Mouse (Mus musculus) neural tube, embryonic 12.5 days (tissue): ENCODE measurements around the gene Ifrd1. TPM values are rescaled to one million over a fixed set of nuclear protein-coding genes. Genes with fewer than 3 reads are reported as not detected.

Experiments
- ATAC-seq: fragments of 200-750 bp; cut with Nextera tagmentation; 2 replicates; pipeline ENCODE4 v1.8.0; 2017; ENCODE audit warnings: low read depth, mild to moderate bottlenecking, moderate TSS enrichment, moderate library complexity; ENCODE audit not compliant: low FRiP score
- H3K27ac ChIP-seq: fragments of 300-500 bp; sonication (generic); 2 replicates; pipeline ENCODE4 v1.5.1; 2016
- H3K27me3 ChIP-seq: fragments of 300-500 bp; sonication (generic); replicated peaks from 2 replicates; pipeline ENCODE4 v1.6.1; 2016; ENCODE audit warnings: mild to moderate bottlenecking
- H3K36me3 ChIP-seq: fragments of 300-500 bp; sonication (generic); 2 replicates; pipeline ENCODE4 v1.6.1; 2016; ENCODE audit warnings: mild to moderate bottlenecking
- H3K4me1 ChIP-seq: fragments of 300-500 bp; sonication (generic); 2 replicates; pipeline ENCODE4 v1.6.1; 2016
- H3K4me2 ChIP-seq: fragments of 300-500 bp; sonication (generic); replicated peaks from 2 replicates; pipeline ENCODE4 v1.6.1; 2016; ENCODE audit warnings: mild to moderate bottlenecking
- H3K4me3 ChIP-seq: fragments of 300-500 bp; sonication (generic); 2 replicates; pipeline ENCODE4 v1.5.1; 2016
- H3K9ac ChIP-seq: fragments of 300-500 bp; sonication (generic); 2 replicates; pipeline ENCODE4 v1.6.1; 2016; ENCODE audit warnings: mild to moderate bottlenecking
- H3K9me3 ChIP-seq: fragments of 300-500 bp; sonication (generic); 2 replicates; pipeline ENCODE4 v1.6.1; 2016; ENCODE audit warnings: mild to moderate bottlenecking
- WGBS: fragments of 180-500 bp; shearing (Covaris S2); methylation state at CpG from one replicate; pipeline ENCODE4 v1.1.7; 2016; 5-methylcytosine and 5-hydroxymethylcytosine counted together
- polyA plus RNA-seq: library from polyadenylated mRNA; unstranded; fragments of >200 nt; fragmentation: Nextera tagmentation; extraction: Ambion mirVana; gene quantifications from 2 replicates; pipeline ENCODE4 v1.2.1, GENCODE M21; 2016

The Ifrd1 gene
- polyA plus RNA-seq, 1 experiment from 2014 or later = 186 TPM

GRCm38 (mm10) chr12:40232231-40232630 lies 16.1 kb downstream of the Ifrd1 start:
- no peak for ATAC-seq
- Histone ChIP-seq H3K4me1 (no peaks in the 10 kb centered on the region), H3K27me3 (no peaks in the 10 kb centered on the region), H3K9me3 (no peaks in the 10 kb centered on the region), H3K27ac (no peak overlapping the region), H3K4me3 (no peak overlapping the region), H3K9ac (no peak overlapping the region), H3K4me2 (no peak overlapping the region), H3K36me3 (no peaks in the 10 kb centered on the region)
- 91% methylated on average over 1 of the region's 1 CpGs for WGBS

GRCm38 (mm10) chr12:40231632-40232031 lies 16.7 kb downstream of the Ifrd1 start:
- Histone ChIP-seq H3K4me1 (no peaks in the 10 kb centered on the region), H3K36me3 (no peaks in the 10 kb centered on the region), H3K4me2 (no peak overlapping the region), H3K4me3 (no peak overlapping the region), H3K9me3 (no peaks in the 10 kb centered on the region), H3K9ac (no peak overlapping the region), H3K27me3 (no peaks in the 10 kb centered on the region), H3K27ac (no peak overlapping the region)
- no peak for ATAC-seq
- WGBS = 93% methylated on average over 2 of the region's 2 CpGs

- no peak overlapping the region for H3K27ac ChIP-seq
- no peak overlapping the region for H3K9ac ChIP-seq
- no peaks in the 10 kb centered on the region for H3K27me3 ChIP-seq
- H3K4me3 ChIP-seq = no peak overlapping the region
- H3K9me3 ChIP-seq = no peaks in the 10 kb centered on the region
- whole genome bisulfite sequencing = 94% methylated on average over 9 of the region's 9 CpGs
- no peak for ATAC-seq
- no peaks in the 10 kb centered on the region for H3K36me3 ChIP-seq
- no peak overlapping the region for H3K4me2 ChIP-seq
- H3K4me1 ChIP-seq = peaks cover 18% of the 10 kb centered on the region
Observed at GRCm38 (mm10) chr12:40224171-40224880, 24.0 kb downstream of the Ifrd1 start.

GRCm38 (mm10) chr12:40223676-40224075 lies 24.6 kb downstream of the Ifrd1 start:
- WGBS = 58% methylated on average over 10 of the region's 10 CpGs
- H3K36me3 ChIP-seq = no peaks in the 10 kb centered on the region
- ATAC-seq = no peak
- no peaks in the 10 kb centered on the region for H3K27me3 ChIP-seq
- peak overlapping the region; percentile 44; the same call in 1 of the 2 replicates for H3K9ac ChIP-seq
- H3K4me1 ChIP-seq = peaks cover 18% of the 10 kb centered on the region
- peak overlapping the region; percentile 67 for H3K4me2 ChIP-seq
- H3K4me3 ChIP-seq = peak overlapping the region; percentile 92
- H3K27ac ChIP-seq = no peak overlapping the region
- H3K9me3 ChIP-seq = no peaks in the 10 kb centered on the region

GRCm38 (mm10) chr12:40223082-40223619 lies 25.2 kb downstream of the Ifrd1 start:
- Histone ChIP-seq H3K4me2 (peak overlapping the region; percentile 67), H3K9ac (peak overlapping the region; percentile 87), H3K4me3 (peak overlapping the region; percentile 92), H3K36me3 (no peaks in the 10 kb centered on the region), H3K27me3 (no peaks in the 10 kb centered on the region), H3K27ac (peak overlapping the region; percentile 90), H3K4me1 (peaks cover 18% of the 10 kb centered on the region), H3K9me3 (no peaks in the 10 kb centered on the region)
- peak; percentile 98 for ATAC-seq
- under 1% methylated on average over 47 of the region's 47 CpGs for WGBS

GRCm38 (mm10) chr12:40222251-40223081 lies 25.8 kb downstream of the Ifrd1 start:
- H3K4me1 ChIP-seq = peaks cover 18% of the 10 kb centered on the region
- ATAC-seq = peak; percentile 97
- H3K36me3 ChIP-seq = no peaks in the 10 kb centered on the region
- peak overlapping the region; percentile 92 for H3K4me3 ChIP-seq
- peak overlapping the region; percentile 67 for H3K4me2 ChIP-seq
- 1% methylated on average over 81 of the region's 81 CpGs for WGBS
- no peaks in the 10 kb centered on the region for H3K9me3 ChIP-seq
- H3K9ac ChIP-seq = peak overlapping the region; percentile 87
- H3K27me3 ChIP-seq = no peaks in the 10 kb centered on the region
- peak overlapping the region; percentile 90 for H3K27ac ChIP-seq

- Histone ChIP-seq H3K36me3 (peaks cover 4% of the 10 kb centered on the region; the same call in 1 of the 2 replicates), H3K27ac (no peak overlapping the region), H3K4me2 (peak overlapping the region; percentile 67), H3K27me3 (no peaks in the 10 kb centered on the region), H3K9me3 (no peaks in the 10 kb centered on the region), H3K9ac (peak overlapping the region; percentile 87), H3K4me1 (peaks cover 18% of the 10 kb centered on the region), H3K4me3 (peak overlapping the region; percentile 92)
- no peak for ATAC-seq
- 19% methylated on average over 5 of the region's 5 CpGs for WGBS
Observed at GRCm38 (mm10) chr12:40221611-40222010, 26.7 kb downstream of the Ifrd1 start.

GRCm38 (mm10) chr12:40220896-40221295 lies 27.4 kb downstream of the Ifrd1 start:
- no peak for ATAC-seq
- H3K9me3 ChIP-seq = no peaks in the 10 kb centered on the region
- H3K4me2 ChIP-seq = peak overlapping the region; percentile 67
- no peaks in the 10 kb centered on the region for H3K27me3 ChIP-seq
- H3K27ac ChIP-seq = no peak overlapping the region
- 43% methylated on average over 3 of the region's 3 CpGs for WGBS
- peak overlapping the region; percentile 29 for H3K9ac ChIP-seq
- H3K36me3 ChIP-seq = peaks cover 4% of the 10 kb centered on the region; the same call in 1 of the 2 replicates
- peaks cover 18% of the 10 kb centered on the region for H3K4me1 ChIP-seq
- peak overlapping the region; percentile 92; the same call in 1 of the 2 replicates for H3K4me3 ChIP-seq

- no peak for ATAC-seq
- H3K27me3 ChIP-seq = no peaks in the 10 kb centered on the region
- H3K9me3 ChIP-seq = no peaks in the 10 kb centered on the region
- peak overlapping the region; percentile 67 for H3K4me2 ChIP-seq
- H3K36me3 ChIP-seq = peaks cover 9% of the 10 kb centered on the region
- no peak overlapping the region for H3K4me3 ChIP-seq
- H3K4me1 ChIP-seq = peaks cover 22% of the 10 kb centered on the region
- no peak overlapping the region for H3K27ac ChIP-seq
- WGBS = 60% methylated on average over 3 of the region's 3 CpGs
- H3K9ac ChIP-seq = no peak overlapping the region
Observed at GRCm38 (mm10) chr12:40220001-40220570, 28.2 kb downstream of the Ifrd1 start.

GRCm38 (mm10) chr12:40218430-40218945 lies 29.8 kb downstream of the Ifrd1 start:
- H3K4me2 ChIP-seq = no peak overlapping the region
- H3K27ac ChIP-seq = no peak overlapping the region
- no peaks in the 10 kb centered on the region for H3K27me3 ChIP-seq
- no peak for ATAC-seq
- no peak overlapping the region for H3K9ac ChIP-seq
- H3K4me1 ChIP-seq = peaks cover 19% of the 10 kb centered on the region
- H3K36me3 ChIP-seq = peaks cover 24% of the 10 kb centered on the region
- H3K4me3 ChIP-seq = no peak overlapping the region
- no peaks in the 10 kb centered on the region for H3K9me3 ChIP-seq
- 82% methylated on average over 2 of the region's 2 CpGs for WGBS

GRCm38 (mm10) chr12:40217776-40218175 lies 30.5 kb downstream of the Ifrd1 start:
- no peak overlapping the region for H3K4me2 ChIP-seq
- peaks cover 31% of the 10 kb centered on the region for H3K36me3 ChIP-seq
- no peaks in the 10 kb centered on the region for H3K27me3 ChIP-seq
- H3K4me1 ChIP-seq = peaks cover 19% of the 10 kb centered on the region
- no peaks in the 10 kb centered on the region for H3K9me3 ChIP-seq
- WGBS = 80% methylated on average over 2 of the region's 2 CpGs
- no peak overlapping the region for H3K4me3 ChIP-seq
- no peak overlapping the region for H3K27ac ChIP-seq
- no peak overlapping the region for H3K9ac ChIP-seq
- ATAC-seq = no peak
